Mouse (Mus musculus): ENCODE measurements around the gene Rmi1.
A peak's percentile ranks its signal among the peaks of the same experiment; 100 is the strongest.
"Not testable (repeated sequence)": the region's sequence is repeated elsewhere in the genome, so short reads cannot be mapped to it uniquely, and the experiment has no call there.

Gene Rmi1

DNA sequence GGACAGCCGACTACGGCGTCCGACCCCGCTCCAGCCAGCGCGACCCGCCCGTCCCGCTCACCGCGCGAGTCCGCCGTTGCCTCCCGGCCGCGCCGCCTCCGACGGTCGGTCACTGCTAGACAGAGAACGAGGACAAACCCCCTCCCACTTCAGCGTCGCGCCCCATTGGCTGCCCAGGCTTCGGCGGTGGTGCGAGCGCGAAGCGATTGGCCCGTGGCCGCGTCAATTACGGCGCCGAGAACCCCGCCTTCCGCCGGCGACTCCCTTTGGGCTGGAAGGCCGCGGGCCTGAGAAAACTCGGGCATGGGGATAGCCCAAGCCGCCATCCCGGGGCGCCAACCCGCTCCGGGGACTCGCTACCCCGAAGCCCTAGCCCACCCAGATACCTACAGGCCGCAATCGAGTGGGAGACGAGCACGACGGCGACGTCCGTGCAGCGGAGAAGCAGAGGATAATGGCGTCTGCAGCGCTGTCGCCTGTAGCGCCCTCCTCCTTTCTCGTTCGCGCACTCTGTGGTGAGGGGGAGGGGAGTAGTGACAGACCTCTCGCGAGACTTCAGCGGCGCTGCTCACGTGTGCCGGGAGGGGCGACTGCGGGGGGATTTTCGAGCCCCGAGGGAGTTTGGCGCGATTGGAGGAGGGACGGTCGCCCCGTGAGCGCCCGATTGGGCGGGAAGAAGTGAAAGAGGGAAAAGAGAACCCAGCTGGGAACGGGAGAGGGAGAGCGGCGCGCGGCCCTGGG is at the start of gene Rmi1:
Gene Rmi1, plus strand, starts transcription at position 246 of the 741 bp plus-strand sequence.
- peak; percentile 98 for DNase-seq

DNA sequence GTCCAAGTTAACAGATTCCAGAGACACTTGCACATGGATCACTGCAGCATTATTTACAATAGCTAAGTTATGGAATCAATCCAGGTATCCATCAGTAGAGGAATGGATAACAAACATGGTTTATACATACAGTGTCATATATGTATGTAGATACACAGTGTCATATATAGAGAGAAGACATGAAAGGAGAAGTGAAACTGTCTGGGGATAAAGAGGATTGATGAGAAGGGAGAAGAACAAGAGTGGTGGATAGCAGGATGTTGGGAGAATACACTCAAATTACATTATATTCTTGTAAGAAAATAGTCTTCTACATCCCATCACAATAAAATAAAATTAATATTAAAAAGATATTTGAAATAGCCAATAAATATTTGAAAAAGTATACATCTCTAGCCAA is 49.1 kb upstream of the Rmi1 start:
- no peak for DNase-seq

- DNase-seq, result peak; percentile 92
These were observed 43.3 kb upstream of the Rmi1 start, which contains the start of gene Kif27 for GRCm38 (mm10) chr13:58358629-58359303. Gene Kif27 (minus strand): TSS chr13:58359122.

- DNase-seq, result no peak
These were observed 42.8 kb upstream of the Rmi1 start for GRCm38 (mm10) chr13:58359304-58359653.

DNA sequence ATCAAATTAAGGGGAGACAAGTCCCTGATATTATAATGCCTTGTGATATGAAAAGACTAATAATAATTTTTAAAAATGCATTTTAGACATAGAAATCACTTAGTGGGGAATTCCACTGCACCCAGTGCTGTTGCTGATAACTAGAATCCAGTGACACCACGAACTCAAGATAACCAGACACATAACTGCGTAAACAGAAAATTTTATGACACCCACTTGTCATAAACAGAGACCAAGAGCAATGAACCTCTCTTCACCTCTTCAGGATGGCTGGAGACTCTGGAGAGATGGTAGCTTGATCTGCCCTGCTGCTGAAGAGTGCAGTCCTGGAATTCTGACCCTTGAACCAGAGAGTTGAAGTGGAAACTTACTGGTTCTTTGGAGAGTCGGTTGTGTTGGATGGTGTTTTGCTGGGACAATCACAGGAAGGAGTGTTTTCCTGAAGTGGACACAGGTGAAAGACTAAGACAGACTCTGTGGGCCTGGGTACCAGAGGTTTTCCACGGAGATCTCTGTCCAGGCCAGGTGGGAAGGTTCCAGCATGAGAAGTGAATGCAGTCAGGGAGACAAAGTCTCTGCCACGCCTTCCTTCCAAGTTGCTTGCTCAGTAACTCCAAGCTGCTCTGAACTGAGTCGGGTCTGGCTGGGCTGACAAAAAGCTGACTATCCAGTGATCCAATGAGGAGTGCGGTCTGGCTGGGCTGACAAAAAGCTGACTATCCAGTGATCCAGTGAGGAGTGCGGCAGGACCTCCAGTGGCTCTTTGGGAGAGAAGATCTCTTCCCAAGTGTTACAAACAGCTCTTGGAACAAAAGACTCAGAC is 37.5 kb upstream of the Rmi1 start:
- DNase-seq, result peak; percentile 25

- DNase-seq, result not testable (repeated sequence)
These were observed 36.9 kb upstream of the Rmi1 start for GRCm38 (mm10) chr13:58365179-58365578.

DNA sequence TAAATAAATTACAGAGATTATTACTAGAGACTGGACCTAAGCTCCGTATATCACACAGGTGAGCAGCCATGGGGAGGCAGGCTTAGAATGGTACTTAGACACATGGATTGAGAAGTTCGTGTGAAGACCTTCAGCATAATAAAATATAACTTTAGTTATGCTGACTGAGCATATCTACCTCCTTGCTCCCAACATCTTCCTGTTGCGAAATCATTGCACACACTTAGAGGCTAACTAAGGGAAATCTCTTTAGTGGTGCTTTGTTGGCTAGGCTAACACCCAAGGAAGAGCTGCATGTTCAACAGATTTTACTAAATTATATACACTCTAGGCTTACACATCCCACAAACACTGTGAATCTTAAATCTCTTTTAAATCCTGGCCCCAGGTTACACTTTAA is 35.7 kb upstream of the Rmi1 start:
- no peak for DNase-seq

GRCm38 (mm10) chr13:58367641-58368040 is 34.4 kb upstream of the Rmi1 start:
- DNase-seq, result no peak

DNA sequence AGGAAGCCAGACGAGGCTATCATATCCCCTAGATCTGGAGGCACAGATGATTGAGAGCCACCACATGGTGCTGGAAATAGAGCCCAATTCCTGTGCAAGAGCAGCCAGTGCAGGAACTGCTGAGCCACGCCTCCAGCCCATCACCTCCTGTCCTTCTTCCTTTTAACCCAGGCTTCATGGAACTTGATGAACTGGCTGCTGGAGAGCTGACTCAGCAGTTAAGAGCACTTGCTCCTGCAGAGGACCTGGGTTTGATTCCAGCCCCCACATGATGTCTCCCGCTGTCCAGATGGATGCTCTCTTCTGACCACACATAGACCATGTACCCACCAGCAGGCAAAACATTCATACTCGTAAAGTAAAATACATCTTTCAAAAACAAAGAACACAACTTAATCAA is 33.2 kb upstream of the Rmi1 start:
- no peak for DNase-seq

DNA sequence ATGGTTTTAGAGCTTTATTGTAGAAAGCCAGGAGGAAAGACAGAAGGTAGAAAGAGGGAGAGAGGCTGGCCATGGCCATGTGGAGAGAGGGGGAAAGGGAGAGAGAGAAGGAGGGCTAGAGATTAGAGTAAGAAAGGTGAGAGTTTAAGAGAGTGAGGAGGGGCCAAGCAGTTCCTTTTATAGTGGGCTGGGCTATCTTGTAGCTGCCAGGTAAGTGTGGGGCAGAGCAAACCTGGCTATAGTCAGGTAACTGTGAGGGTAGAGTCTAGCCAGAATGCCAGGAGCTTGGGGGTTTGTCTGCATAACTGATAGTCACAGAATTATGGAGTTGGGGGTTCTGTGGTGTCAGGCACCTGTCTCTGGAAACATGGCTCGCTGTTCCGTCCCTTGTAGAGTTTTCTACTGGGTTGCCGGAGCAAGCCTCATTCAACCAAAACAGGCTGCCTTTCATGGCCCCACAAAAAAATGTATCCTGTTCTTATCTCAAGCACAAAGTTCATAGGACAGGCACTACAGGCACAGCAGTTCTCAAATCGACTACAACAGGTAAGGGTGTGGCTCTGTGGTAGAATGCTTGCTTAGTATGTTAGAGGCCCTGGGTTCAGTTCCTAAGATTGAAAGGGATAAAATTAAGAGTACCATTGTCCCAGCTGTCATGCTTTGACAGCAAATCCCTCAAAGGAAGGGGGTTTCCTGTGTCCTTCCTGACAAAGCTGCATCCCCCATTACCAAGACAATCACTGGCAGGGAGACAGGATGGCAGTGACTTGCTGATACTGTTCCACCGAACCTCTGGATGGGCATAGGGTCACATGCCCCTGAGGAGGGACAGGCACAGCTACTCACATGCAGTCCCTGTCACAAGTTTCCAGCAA is 29.5 kb upstream of the Rmi1 start:
- DNase-seq, result no peak

DNA sequence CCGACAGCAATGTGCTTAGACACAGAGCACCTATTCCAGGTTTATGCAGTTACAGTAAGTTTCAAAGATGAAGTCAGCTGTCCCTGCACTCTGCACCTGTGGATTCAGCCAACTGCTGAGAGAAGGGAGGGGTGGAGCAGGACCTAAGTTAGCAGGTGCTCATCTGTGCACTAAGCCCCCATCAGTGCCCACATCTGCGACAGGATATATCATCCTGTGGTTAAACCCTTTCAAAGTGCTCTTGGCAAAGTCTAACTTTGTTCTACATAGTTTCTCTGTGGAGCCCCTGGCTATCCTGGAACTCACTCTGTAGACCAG is 28.9 kb upstream of the Rmi1 start:
- no peak for DNase-seq

- no peak for DNase-seq
These were observed 17.7 kb upstream of the Rmi1 start for GRCm38 (mm10) chr13:58384371-58384770.

GRCm38 (mm10) chr13:58384779-58385546 is 17.1 kb upstream of the Rmi1 start, which contains the start of gene 2210016F16Rik:
Gene 2210016F16Rik (minus strand): TSS chr13:58385225.
- peak; percentile 75 for DNase-seq

DNA sequence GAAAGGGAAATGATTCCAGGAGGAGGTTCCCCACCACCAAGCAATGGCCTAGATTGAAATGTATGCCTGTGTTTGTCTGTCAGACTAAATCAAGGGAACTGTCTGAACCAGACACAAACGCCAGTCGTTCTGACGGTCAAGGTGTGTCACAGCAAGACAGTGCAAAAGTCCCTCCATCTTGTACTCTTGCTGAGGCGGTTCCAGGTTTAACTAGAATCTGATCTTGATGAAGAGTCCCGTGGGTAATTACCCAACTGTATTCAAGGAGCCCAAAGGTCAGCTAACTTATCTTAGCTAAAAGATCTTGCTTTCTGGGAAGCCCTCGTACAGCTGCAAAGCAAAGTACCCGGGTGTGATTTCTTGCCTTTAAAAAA is 16.5 kb upstream of the Rmi1 start:
- no peak for DNase-seq

DNA sequence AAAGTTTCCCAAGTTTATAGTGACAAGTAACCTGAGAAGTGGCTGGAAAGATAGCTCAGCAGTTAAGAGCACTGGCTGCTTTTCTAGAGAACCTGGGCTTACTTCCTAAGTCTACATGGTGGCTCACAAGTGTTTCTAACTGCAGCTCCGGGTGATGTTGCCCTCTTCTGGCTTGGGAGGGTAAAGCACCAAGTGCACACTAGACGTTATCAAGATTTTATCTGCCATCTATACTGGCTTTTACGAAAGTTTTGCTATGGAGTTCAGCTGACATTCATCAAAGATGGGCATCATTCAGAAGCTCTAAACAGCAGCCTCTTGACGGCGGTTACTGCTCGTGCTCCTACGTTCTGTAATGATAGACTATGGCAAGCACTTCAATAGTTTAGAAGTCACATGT is 14.1 kb upstream of the Rmi1 start:
- DNase-seq, result peak; percentile 83

DNA sequence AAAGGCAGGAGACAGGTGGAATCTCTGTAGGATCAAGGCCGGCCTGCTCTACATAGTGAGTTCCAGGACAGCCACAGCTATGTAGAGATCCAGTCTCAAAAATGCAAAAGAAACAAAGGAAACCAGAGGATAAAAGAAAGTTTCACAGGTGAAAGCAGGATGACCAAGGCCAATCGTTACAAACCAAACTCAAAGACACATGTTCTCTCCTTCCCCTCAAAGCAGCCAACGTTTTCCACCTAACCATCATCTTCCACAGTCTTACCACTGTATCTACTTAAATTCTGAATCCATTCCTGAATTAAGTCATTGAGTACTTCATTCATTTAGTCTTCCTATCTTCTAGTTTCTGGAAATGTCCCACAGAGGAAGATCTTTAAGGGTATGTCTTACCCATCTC is 13.7 kb upstream of the Rmi1 start:
- no peak for DNase-seq

GRCm38 (mm10) chr13:58389324-58389951 is 12.6 kb upstream of the Rmi1 start:
- DNase-seq, result no peak

- DNase-seq, result not testable (repeated sequence)
These were observed 7.7 kb upstream of the Rmi1 start for GRCm38 (mm10) chr13:58394392-58394791.

- DNase-seq, result no peak
These were observed 4.4 kb upstream of the Rmi1 start for GRCm38 (mm10) chr13:58397651-58398050.

GRCm38 (mm10) chr13:58400576-58400975 is 1.5 kb upstream of the Rmi1 start:
- DNase-seq, result no peak

Data from kidney, postnatal 14 days (tissue).